Mouse (Mus musculus): ENCODE results near the gene Dgkh.

GRCm38 (mm10) chr14:78733366-78734076, 945 bp upstream of the Dgkh start:
- no peak for TF ChIP-seq CTCF (IDR thresholded peaks at IDR 0.05; ENCODE audit: low read depth)
- TF ChIP-seq EP300 (IDR thresholded peaks at IDR 0.05; ENCODE audit: low read depth) = no peak

All from heart, postnatal 0 days (tissue).